Mouse (Mus musculus) embryonic fibroblast, embryonic 13.5 days (primary cell): ENCODE data around the gene Pacrg. TPM values are rescaled to one million over a fixed set of nuclear protein-coding genes. Genes with fewer than 3 reads are reported as not detected.

Experiments used
- H3K27ac ChIP-seq: 2 replicates; pipeline ENCODE4 v1.5.1; 2012; ENCODE audit warnings: low read length, control low read depth, inconsistent platforms; ENCODE audit not compliant: insufficient read depth
- H3K4me1 ChIP-seq: 2 replicates; pipeline ENCODE4 v1.6.1; 2011; ENCODE audit warnings: low read length; ENCODE audit not compliant: control insufficient read depth, insufficient read depth
- H3K4me3 ChIP-seq: 2 replicates; pipeline ENCODE4 v1.5.1; 2011; ENCODE audit warnings: mild to moderate bottlenecking, control low read depth, low read length; ENCODE audit not compliant: insufficient read depth
- CTCF ChIP-seq: IDR thresholded peaks from 2 replicates; pipeline ENCODE4 v1.5.1; 2011; ENCODE audit warnings: mild to moderate bottlenecking, control low read depth, low read length, moderate library complexity, borderline replicate concordance; ENCODE audit not compliant: insufficient read depth
- POLR2A ChIP-seq: IDR thresholded peaks from 2 replicates; pipeline ENCODE4 v1.6.1; 2011; ENCODE audit warnings: low read depth, mild to moderate bottlenecking, control low read depth, low read length, moderate library complexity
- polyA plus RNA-seq: library from polyadenylated mRNA; stranded (reverse); fragments of >200 nt; gene quantifications from 2 replicates; pipeline ENCODE4 v1.2.4, GENCODE M21; 2011; ENCODE audit warnings: low read depth; ENCODE audit not compliant: missing spikeins, insufficient read length

The Pacrg gene
- polyA plus RNA-seq, 1 experiment, result 0.58 TPM

- Histone ChIP-seq H3K4me3 (no peak overlapping the region), H3K4me1 (0 out of 2 replicates have a peak, but pooled peaks cover 3% of the 10 kb centered on the region), H3K27ac (no peak overlapping the region)
- TF ChIP-seq POLR2A, result no peak
- peak; percentile 41; the same call in 1 of the 2 replicates for TF ChIP-seq CTCF
These were observed 95.2 kb downstream of the Pacrg start for GRCm38 (mm10) chr17:10744709-10745461.

- H3K27ac ChIP-seq, result no peak overlapping the region
These were observed 100.0 kb downstream of the Pacrg start for GRCm38 (mm10) chr17:10740083-10740482.

GRCm38 (mm10) chr17:10737966-10738365, 102.1 kb downstream of the Pacrg start:
- H3K4me1 ChIP-seq, result no peaks in the 10 kb centered on the region
- H3K27ac ChIP-seq, result no peak overlapping the region
- no peak overlapping the region for H3K4me3 ChIP-seq
- TF ChIP-seq CTCF, result no peak

More at GRCm38 (mm10) chr17:10740083-10740482, 100.0 kb downstream of the Pacrg start:
- Histone ChIP-seq H3K4me1 (0 out of 2 replicates have a peak, but pooled peaks cover 3% of the 10 kb centered on the region), H3K4me3 (no peak overlapping the region)
- no peak for TF ChIP-seq CTCF
- no peak for TF ChIP-seq POLR2A

DNA sequence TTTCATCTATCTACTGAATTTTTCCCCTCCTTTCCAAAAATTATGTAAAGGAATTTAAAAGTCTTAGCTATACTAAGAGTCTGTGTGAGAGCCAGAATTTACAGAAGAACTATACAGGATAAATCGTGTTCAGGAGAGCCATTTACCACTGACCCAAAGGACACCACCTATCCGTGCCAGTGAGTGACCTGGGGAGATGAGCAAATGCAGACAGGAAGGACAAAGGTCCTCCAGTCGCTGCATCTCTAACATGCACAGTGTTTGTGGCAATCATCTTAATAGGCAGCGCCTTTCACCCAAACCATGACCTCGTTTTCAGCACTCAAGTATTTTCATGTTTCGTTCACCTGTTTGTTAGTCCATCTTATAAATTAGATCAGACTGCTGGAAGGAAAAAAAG, 105.4 kb downstream of the Pacrg start:
- Histone ChIP-seq H3K4me3 (no peak overlapping the region), H3K4me1 (no peaks in the 10 kb centered on the region), H3K27ac (no peak overlapping the region)
- TF ChIP-seq POLR2A, result no peak
- no peak for TF ChIP-seq CTCF

DNA sequence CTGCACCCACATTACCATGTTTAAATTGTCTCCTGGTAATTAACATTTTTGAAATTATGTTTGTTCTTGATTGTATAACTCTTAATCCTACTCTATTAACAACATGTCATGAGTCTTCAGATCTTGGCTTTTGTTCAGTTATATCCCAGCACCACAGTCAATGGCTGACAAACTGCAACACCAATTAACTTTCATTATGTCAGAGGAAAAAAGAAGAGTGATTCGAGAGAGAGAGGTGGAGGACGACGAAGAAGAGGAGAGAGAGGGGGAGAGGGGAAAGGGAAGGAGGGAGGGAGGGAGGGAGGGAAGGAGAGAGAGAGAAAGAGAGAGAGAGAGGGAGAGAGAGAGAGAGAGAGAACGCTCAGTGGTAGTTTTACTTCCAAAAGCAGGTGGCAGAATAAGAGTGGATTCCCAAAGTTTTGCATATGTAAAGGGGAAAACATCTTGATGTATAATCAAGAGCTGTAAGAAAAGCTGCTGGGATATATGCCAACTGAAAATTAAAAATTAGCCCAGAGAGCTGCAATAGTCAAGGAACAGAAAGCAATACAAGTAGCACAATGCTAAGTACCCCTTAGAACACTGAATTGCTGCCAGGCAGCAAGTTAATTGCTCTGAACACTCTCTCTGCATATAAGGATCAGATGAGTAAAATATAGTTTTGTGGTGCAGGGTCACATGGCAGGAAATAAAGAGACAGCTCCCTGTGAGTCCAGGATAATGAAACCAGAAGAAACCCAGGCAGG, 107.6 kb downstream of the Pacrg start:
- TF ChIP-seq CTCF (no peak), POLR2A (no peak)
- no peak overlapping the region for H3K27ac ChIP-seq
- no peaks in the 10 kb centered on the region for H3K4me1 ChIP-seq
- H3K4me3 ChIP-seq, result no peak overlapping the region

- Histone ChIP-seq H3K4me1 (peaks cover 4% of the 10 kb centered on the region), H3K27ac (no peak overlapping the region), H3K4me3 (no peak overlapping the region)
- TF ChIP-seq POLR2A, result no peak
- no peak for TF ChIP-seq CTCF
These were observed 115.3 kb downstream of the Pacrg start for GRCm38 (mm10) chr17:10724853-10725252.

GRCm38 (mm10) chr17:10721562-10721961, 118.5 kb downstream of the Pacrg start:
- peaks cover 4% of the 10 kb centered on the region for H3K4me1 ChIP-seq
- no peak overlapping the region for H3K27ac ChIP-seq
- H3K4me3 ChIP-seq, result no peak overlapping the region
- TF ChIP-seq CTCF, result no peak

GRCm38 (mm10) chr17:10717148-10717547, 123.0 kb downstream of the Pacrg start:
- no peak overlapping the region for H3K27ac ChIP-seq
- TF ChIP-seq POLR2A (no peak), CTCF (no peak)
- no peak overlapping the region for H3K4me3 ChIP-seq
- peaks cover 4% of the 10 kb centered on the region for H3K4me1 ChIP-seq

GRCm38 (mm10) chr17:10702781-10703180, 137.3 kb downstream of the Pacrg start:
- TF ChIP-seq CTCF (no peak), POLR2A (no peak)

DNA sequence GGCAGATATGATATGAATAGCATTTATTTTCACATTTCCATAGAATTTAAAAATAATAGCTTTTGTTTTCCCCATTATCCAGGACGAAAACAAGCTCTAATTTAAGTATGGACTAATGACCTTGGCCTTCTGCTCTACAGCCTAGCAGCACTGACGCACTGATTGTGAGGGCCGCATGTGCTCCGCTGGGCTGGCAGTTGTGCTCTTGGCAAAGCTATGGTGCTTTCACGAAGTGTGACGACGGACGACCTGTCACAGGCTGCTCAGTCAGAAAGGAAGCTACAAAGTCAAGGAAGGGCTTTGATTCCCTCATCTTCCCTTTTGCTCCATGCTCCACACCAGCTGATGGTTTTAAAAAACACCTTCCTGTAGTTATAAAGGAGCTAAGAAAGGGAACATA, 142.1 kb downstream of the Pacrg start:
- TF ChIP-seq POLR2A (no peak), CTCF (no peak)

More at GRCm38 (mm10) chr17:10702781-10703180, 137.3 kb downstream of the Pacrg start:
- H3K4me1 ChIP-seq, result peaks cover 9% of the 10 kb centered on the region
- no peak overlapping the region for H3K4me3 ChIP-seq
- peak overlapping the region; percentile 24 for H3K27ac ChIP-seq

DNA sequence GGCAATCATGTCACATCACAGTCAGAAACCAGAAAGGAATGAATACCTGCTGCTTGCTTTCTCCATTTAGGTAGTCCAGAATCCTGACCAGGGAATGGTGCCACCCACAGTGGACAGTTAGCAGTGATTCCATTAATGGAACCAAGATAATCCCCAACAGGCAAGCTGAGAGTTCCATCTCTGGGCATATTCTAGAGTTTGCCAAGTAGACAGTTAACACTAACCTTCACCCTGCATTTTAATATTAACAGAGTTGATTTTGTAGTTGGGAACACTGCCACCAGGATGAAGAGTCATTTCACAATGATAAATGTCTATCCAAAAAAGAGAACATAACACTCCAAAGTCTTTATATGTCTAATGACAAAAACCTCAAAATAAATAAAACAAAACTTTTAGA, 144.7 kb downstream of the Pacrg start:
- no peaks in the 10 kb centered on the region for H3K4me1 ChIP-seq
- H3K4me3 ChIP-seq, result no peak overlapping the region
- TF ChIP-seq POLR2A (no peak), CTCF (no peak)
- no peak overlapping the region for H3K27ac ChIP-seq

More for the DNA sequence above, 142.1 kb downstream of the Pacrg start:
- H3K4me3 ChIP-seq, result no peak overlapping the region
- no peak overlapping the region for H3K27ac ChIP-seq
- H3K4me1 ChIP-seq, result peaks cover 6% of the 10 kb centered on the region
